Mouse (Mus musculus) liver, embryonic 16.5 days (tissue): Measurements from ENCODE around the gene Hmgcs1. TPM values are rescaled to one million over a fixed set of nuclear protein-coding genes. Genes with fewer than 3 reads are reported as not detected.

Experiments used
- ATAC-seq: fragments of 200-750 bp; cut with Nextera tagmentation; 2 replicates; pipeline ENCODE4 v1.8.0; 2017; ENCODE audit warnings: low read depth, mild to moderate bottlenecking, moderate number of reproducible peaks, moderate library complexity
- H3K27ac ChIP-seq: fragments of 300-500 bp; sonication (generic); 2 replicates; pipeline ENCODE4 v1.5.1; 2014; ENCODE audit warnings: mild to moderate bottlenecking, low read length
- H3K27me3 ChIP-seq: fragments of 300-500 bp; sonication (generic); 2 replicates; pipeline ENCODE4 v1.6.1; 2014; ENCODE audit warnings: low read depth, low read length, mixed read lengths; ENCODE audit not compliant: control insufficient read depth, insufficient read depth
- H3K36me3 ChIP-seq: fragments of 300-500 bp; sonication (generic); 2 replicates; pipeline ENCODE4 v1.6.1; 2014; ENCODE audit warnings: mild to moderate bottlenecking; ENCODE audit not compliant: control insufficient read depth, insufficient read depth
- H3K4me1 ChIP-seq: fragments of 300-500 bp; sonication (generic); 2 replicates; pipeline ENCODE4 v1.6.1; 2014; ENCODE audit warnings: low read depth, low read length, mixed read lengths; ENCODE audit not compliant: control insufficient read depth
- H3K4me2 ChIP-seq: fragments of 300-500 bp; sonication (generic); 2 replicates; pipeline ENCODE4 v1.6.1; 2014; ENCODE audit warnings: low read depth, low read length, mixed read lengths
- H3K4me3 ChIP-seq: fragments of 300-500 bp; sonication (generic); 2 replicates; pipeline ENCODE4 v1.5.1; 2014; ENCODE audit warnings: low read depth, mild to moderate bottlenecking, low read length
- H3K9ac ChIP-seq: fragments of 300-500 bp; sonication (generic); 2 replicates; pipeline ENCODE4 v1.6.1; 2014; ENCODE audit warnings: low read depth, low read length
- H3K9me3 ChIP-seq: fragments of 300-500 bp; sonication (generic); replicated peaks from 2 replicates; pipeline ENCODE4 v1.6.1; 2016; ENCODE audit warnings: low read length; ENCODE audit not compliant: control insufficient read depth
- WGBS: fragments of 180-500 bp; shearing (Covaris S2); extraction: QIAGEN DNeasy Blood & Tissue Kit; methylation state at CpG from one replicate; pipeline ENCODE4 v1.1.7; 2014; ENCODE audit not compliant: insufficient replicate concordance; 5-methylcytosine and 5-hydroxymethylcytosine counted together
- polyA plus RNA-seq: library from polyadenylated mRNA; unstranded; fragments of >200 nt; fragmentation: Nextera tagmentation; extraction: Ambion mirVana; gene quantifications from 2 replicates; pipeline ENCODE4 v1.2.1, GENCODE M21; 2015

Gene Hmgcs1
- polyA plus RNA-seq, 1 experiment from 2014 or later = 208 TPM

GRCm38 (mm10) chr13:119710268-119710610 is 20.1 kb downstream of the Hmgcs1 start:
- H3K27ac ChIP-seq = no peak overlapping the region
- H3K36me3 ChIP-seq = peaks cover 5% of the 10 kb centered on the region
- H3K9ac ChIP-seq = no peak overlapping the region
- H3K4me2 ChIP-seq = no peak overlapping the region
- H3K27me3 ChIP-seq = no peaks in the 10 kb centered on the region
- no peaks in the 10 kb centered on the region for H3K9me3 ChIP-seq
- ATAC-seq = 0 out of 2 replicates have a peak, but pooled peaks have one; percentile 3
- no peak overlapping the region for H3K4me3 ChIP-seq
- no peaks in the 10 kb centered on the region; the same call in 1 of the 2 replicates for H3K4me1 ChIP-seq
- WGBS = 73% methylated on average over 10 of the region's 10 CpGs

- WGBS = 71% methylated on average over 11 of the region's 11 CpGs
- no peak overlapping the region for H3K4me2 ChIP-seq
- no peaks in the 10 kb centered on the region for H3K27me3 ChIP-seq
- no peaks in the 10 kb centered on the region; the same call in 1 of the 2 replicates for H3K4me1 ChIP-seq
- no peak for ATAC-seq
- H3K27ac ChIP-seq = no peak overlapping the region
- no peak overlapping the region for H3K9ac ChIP-seq
- H3K9me3 ChIP-seq = no peaks in the 10 kb centered on the region
- H3K4me3 ChIP-seq = no peak overlapping the region
- no peaks in the 10 kb centered on the region for H3K36me3 ChIP-seq
Observed at GRCm38 (mm10) chr13:119712463-119712862, 22.3 kb downstream of the Hmgcs1 start.

GRCm38 (mm10) chr13:119713107-119713787 is 23.1 kb downstream of the Hmgcs1 start:
- 49% methylated on average over 8 of the region's 8 CpGs for WGBS
- no peaks in the 10 kb centered on the region for H3K9me3 ChIP-seq

GRCm38 (mm10) chr13:119713821-119714220 is 23.6 kb downstream of the Hmgcs1 start:
- Histone ChIP-seq H3K9me3 (no peaks in the 10 kb centered on the region), H3K4me3 (no peak overlapping the region), H3K4me2 (no peak overlapping the region), H3K36me3 (no peaks in the 10 kb centered on the region), H3K4me1 (no peaks in the 10 kb centered on the region; the same call in 1 of the 2 replicates), H3K27ac (peak overlapping the region; percentile 42; the same call in 1 of the 2 replicates), H3K9ac (no peak overlapping the region), H3K27me3 (no peaks in the 10 kb centered on the region)
- 57% methylated on average over 9 of the region's 9 CpGs for WGBS
- no peak for ATAC-seq

More at GRCm38 (mm10) chr13:119713107-119713787, 23.1 kb downstream of the Hmgcs1 start:
- peak overlapping the region; percentile 42; the same call in 1 of the 2 replicates for H3K27ac ChIP-seq
- no peak overlapping the region for H3K4me3 ChIP-seq
- no peaks in the 10 kb centered on the region for H3K27me3 ChIP-seq
- no peak overlapping the region for H3K9ac ChIP-seq
- H3K4me1 ChIP-seq = no peaks in the 10 kb centered on the region; the same call in 1 of the 2 replicates
- no peak overlapping the region for H3K4me2 ChIP-seq
- ATAC-seq = peak; percentile 22
- H3K36me3 ChIP-seq = no peaks in the 10 kb centered on the region

GRCm38 (mm10) chr13:119716105-119716504 is 25.9 kb downstream of the Hmgcs1 start:
- no peaks in the 10 kb centered on the region for H3K27me3 ChIP-seq
- H3K9me3 ChIP-seq = no peaks in the 10 kb centered on the region
- H3K4me2 ChIP-seq = no peak overlapping the region
- no peak overlapping the region for H3K27ac ChIP-seq
- ATAC-seq = no peak
- no peak overlapping the region for H3K9ac ChIP-seq
- no peaks in the 10 kb centered on the region for H3K4me1 ChIP-seq
- 51% methylated on average over 2 of the region's 2 CpGs for WGBS
- H3K4me3 ChIP-seq = no peak overlapping the region
- no peaks in the 10 kb centered on the region for H3K36me3 ChIP-seq

- no peak overlapping the region for H3K9ac ChIP-seq
- 60% methylated on average over 3 of the region's 3 CpGs for WGBS
- H3K4me3 ChIP-seq = no peak overlapping the region
Observed at GRCm38 (mm10) chr13:119722447-119722846, 32.3 kb downstream of the Hmgcs1 start.

GRCm38 (mm10) chr13:119723368-119723767 is 33.2 kb downstream of the Hmgcs1 start:
- Histone ChIP-seq H3K36me3 (no peaks in the 10 kb centered on the region), H3K27ac (no peak overlapping the region), H3K9me3 (no peaks in the 10 kb centered on the region), H3K4me2 (no peak overlapping the region), H3K4me1 (no peaks in the 10 kb centered on the region), H3K4me3 (no peak overlapping the region), H3K27me3 (no peaks in the 10 kb centered on the region), H3K9ac (no peak overlapping the region)
- no peak for ATAC-seq
- WGBS = 57% methylated on average over 5 of the region's 5 CpGs

More at GRCm38 (mm10) chr13:119722447-119722846, 32.3 kb downstream of the Hmgcs1 start:
- Histone ChIP-seq H3K4me1 (no peaks in the 10 kb centered on the region), H3K4me2 (no peak overlapping the region), H3K36me3 (no peaks in the 10 kb centered on the region), H3K27ac (no peak overlapping the region), H3K9me3 (no peaks in the 10 kb centered on the region), H3K27me3 (no peaks in the 10 kb centered on the region)
- no peak for ATAC-seq

- H3K4me2 ChIP-seq = no peak overlapping the region
- H3K36me3 ChIP-seq = no peaks in the 10 kb centered on the region
- H3K9me3 ChIP-seq = no peaks in the 10 kb centered on the region
- no peaks in the 10 kb centered on the region for H3K4me1 ChIP-seq
- WGBS = 58% methylated on average over 7 of the region's 7 CpGs
- H3K27ac ChIP-seq = no peak overlapping the region
- ATAC-seq = no peak
- H3K27me3 ChIP-seq = no peaks in the 10 kb centered on the region
- no peak overlapping the region for H3K9ac ChIP-seq
- no peak overlapping the region for H3K4me3 ChIP-seq
Observed at GRCm38 (mm10) chr13:119724541-119724940, 34.4 kb downstream of the Hmgcs1 start.

GRCm38 (mm10) chr13:119727608-119728387 is 37.6 kb downstream of the Hmgcs1 start:
- Histone ChIP-seq H3K27ac (no peak overlapping the region), H3K27me3 (no peaks in the 10 kb centered on the region), H3K9ac (no peak overlapping the region), H3K9me3 (no peaks in the 10 kb centered on the region), H3K4me1 (no peaks in the 10 kb centered on the region), H3K4me3 (no peak overlapping the region), H3K4me2 (no peak overlapping the region), H3K36me3 (no peaks in the 10 kb centered on the region)
- WGBS = 68% methylated on average over 26 of the region's 26 CpGs
- no peak for ATAC-seq
